Mouse (Mus musculus) Patski (cell line): Measurements from ENCODE around the gene 4932438A13Rik. TPM values are rescaled to one million over a fixed set of nuclear protein-coding genes. Genes with fewer than 3 reads are reported as not detected.

Source experiments
- ATAC-seq: fragments of 100-300 bp; one replicate; pipeline ENCODE4 v1.8.0; 2021
- CTCF ChIA-PET: fragments of 350-600 bp; sonication (Branson Sonifier 250); formaldehyde crosslinking; loops from one replicate; lab custom pipeline; 2022; ENCODE audit warnings: inconsistent platforms; lab: Charles Lee
- POLR2A ChIA-PET: fragments of 350-600 bp; sonication (Branson Sonifier 250); formaldehyde crosslinking; loops from one replicate; lab custom pipeline; 2022; ENCODE audit warnings: antibody characterized with exemption, inconsistent platforms; lab: Charles Lee
- DNase-seq: peaks from one replicate; pipeline ENCODE4 v3.0.0-alpha.2; 2011; ENCODE audit warnings: low read depth, low spot score
- H3K27me3 ChIP-seq: fragments of 371-371 bp; one replicate; pipeline ENCODE4 v1.5.1; 2021
- CTCF ChIP-seq: fragments of 100-300 bp; IDR thresholded peaks from one replicate; pipeline ENCODE4 v1.5.1; 2021
- in situ Hi-C: fragments of 300-500 bp; cut with MboI; formaldehyde crosslinking; loops from 3 replicates; pipeline ENCODE4 v1.11.1; 2018; ENCODE audit warnings: low pct_unique_long_range_greater_than_20kb, mixed read lengths
- polyA plus RNA-seq: library from polyadenylated mRNA; unstranded; gene quantifications from one replicate; pipeline ENCODE4 v1.2.3, GENCODE M21; 2021

4932438A13Rik gene
- polyA plus RNA-seq, 1 experiment from 2014 or later: 37.7 TPM

- no peak for TF ChIP-seq CTCF
- DNase-seq: no peak
- no peak for ATAC-seq
- H3K27me3 ChIP-seq: peaks cover 42% of the 10 kb centered on the region
- ChIA-PET CTCF (no interaction called here), POLR2A (no interaction called here)
- in situ Hi-C loops: no loop called here
Observed at GRCm38 (mm10) chr3:37090721-37091120, 227.8 kb downstream of the 4932438A13Rik start.

Other genes with a start within 250 kb of the 4932438A13Rik start
- gene Bbs7, start 249.6 kb upstream of the 4932438A13Rik start, polyA plus RNA-seq: 12.3 TPM
- 2.1 TPM for gene Trpc3, start 172.9 kb upstream of the 4932438A13Rik start, polyA plus RNA-seq
- gene Adad1, start 200.4 kb downstream of the 4932438A13Rik start, polyA plus RNA-seq: not detected